Mouse (Mus musculus) forebrain, embryonic 13.5 days (tissue): ENCODE data around the gene Nme8. TPM values are rescaled to one million over a fixed set of nuclear protein-coding genes. Genes with fewer than 3 reads are reported as not detected.

Source experiments
- ATAC-seq: fragments of 200-750 bp; cut with Nextera tagmentation; 2 replicates; pipeline ENCODE4 v1.8.0; 2017
- H3K27ac ChIP-seq: fragments of 300-500 bp; sonication (generic); 2 replicates; pipeline ENCODE4 v1.5.1; 2015; ENCODE audit warnings: inconsistent platforms, mild to moderate bottlenecking, moderate library complexity
- H3K27me3 ChIP-seq: fragments of 300-500 bp; sonication (generic); 2 replicates; pipeline ENCODE4 v1.6.1; 2015; ENCODE audit warnings: mild to moderate bottlenecking, inconsistent platforms
- H3K36me3 ChIP-seq: fragments of 300-500 bp; sonication (generic); 2 replicates; pipeline ENCODE4 v1.6.1; 2015; ENCODE audit warnings: mild to moderate bottlenecking, inconsistent platforms; ENCODE audit not compliant: poor library complexity, severe bottlenecking
- H3K4me1 ChIP-seq: fragments of 300-500 bp; sonication (generic); 2 replicates; pipeline ENCODE4 v1.6.1; 2015; ENCODE audit warnings: inconsistent platforms
- H3K4me2 ChIP-seq: fragments of 300-500 bp; sonication (generic); 2 replicates; pipeline ENCODE4 v1.6.1; 2015; ENCODE audit warnings: inconsistent platforms, mild to moderate bottlenecking, moderate library complexity
- H3K4me3 ChIP-seq: fragments of 300-500 bp; sonication (generic); 2 replicates; pipeline ENCODE4 v1.5.1; 2015; ENCODE audit warnings: mild to moderate bottlenecking, inconsistent platforms
- H3K9ac ChIP-seq: fragments of 300-500 bp; sonication (generic); 2 replicates; pipeline ENCODE4 v1.6.1; 2015; ENCODE audit warnings: mild to moderate bottlenecking, inconsistent platforms
- H3K9me3 ChIP-seq: fragments of 300-500 bp; sonication (generic); replicated peaks from 2 replicates; pipeline ENCODE4 v1.6.1; 2016; ENCODE audit warnings: inconsistent platforms
- WGBS: fragments of 180-500 bp; shearing (Covaris S2); methylation state at CpG from one replicate; pipeline ENCODE4 v1.1.7; 2015; 5-methylcytosine and 5-hydroxymethylcytosine counted together
- polyA plus RNA-seq: library from polyadenylated mRNA; unstranded; fragments of >200 nt; fragmentation: Nextera tagmentation; extraction: Ambion mirVana; gene quantifications from 2 replicates; pipeline ENCODE4 v1.2.1, GENCODE M21; 2015

Gene Nme8
- polyA plus RNA-seq: 0.17 TPM in 1 of 2 replicates, not detected in the other

DNA sequence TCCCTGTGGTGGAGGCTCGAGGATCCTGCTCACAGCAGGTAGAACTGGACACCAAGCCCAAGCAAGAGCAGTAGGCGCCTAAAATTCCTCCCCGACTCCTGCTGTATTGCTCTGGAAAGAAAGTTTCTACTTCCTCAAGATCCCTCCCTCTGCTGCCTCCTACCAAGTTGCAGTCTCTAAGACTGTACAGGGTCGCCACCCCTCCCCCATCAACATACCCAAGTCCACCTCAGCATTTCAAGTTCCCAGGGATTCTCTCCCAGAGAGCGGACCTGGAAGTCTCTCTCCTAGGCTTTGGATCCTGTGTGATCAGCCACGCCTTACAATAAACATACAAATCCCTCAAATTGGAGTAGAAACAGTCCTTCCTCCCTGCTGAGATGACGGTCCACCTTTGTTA, at the start of gene Nme8:
Gene Nme8, minus strand, starts transcription at position 5 of the 400 bp plus-strand sequence.
- 18% methylated on average over 7 of the region's 7 CpGs for WGBS
- H3K36me3 ChIP-seq: no peaks in the 10 kb centered on the region
- no peak for ATAC-seq

GRCm38 (mm10) chr13:19745741-19746140, 48.1 kb upstream of the Nme8 start:
- H3K27ac ChIP-seq: no peak overlapping the region
- 52% methylated on average over 2 of the region's 2 CpGs for WGBS
- H3K4me2 ChIP-seq: no peak overlapping the region
- no peak overlapping the region for H3K9ac ChIP-seq
- no peak for ATAC-seq
- H3K9me3 ChIP-seq: no peaks in the 10 kb centered on the region
- no peaks in the 10 kb centered on the region for H3K27me3 ChIP-seq
- H3K4me1 ChIP-seq: no peaks in the 10 kb centered on the region
- H3K4me3 ChIP-seq: no peak overlapping the region
- no peaks in the 10 kb centered on the region for H3K36me3 ChIP-seq

More for the DNA sequence above, at the start of gene Nme8:
- Histone ChIP-seq H3K4me3 (no peak within 1 kb of the TSS), H3K27ac (no peak within 1 kb of the TSS), H3K4me2 (no peak within 1 kb of the TSS), H3K9ac (no peak within 1 kb of the TSS), H3K4me1 (peaks cover 2% of the 10 kb centered on the region; the same call in 1 of the 2 replicates), H3K27me3 (peaks cover 5% of the 10 kb centered on the region; the same call in 1 of the 2 replicates), H3K9me3 (no peaks in the 10 kb centered on the region)

DNA sequence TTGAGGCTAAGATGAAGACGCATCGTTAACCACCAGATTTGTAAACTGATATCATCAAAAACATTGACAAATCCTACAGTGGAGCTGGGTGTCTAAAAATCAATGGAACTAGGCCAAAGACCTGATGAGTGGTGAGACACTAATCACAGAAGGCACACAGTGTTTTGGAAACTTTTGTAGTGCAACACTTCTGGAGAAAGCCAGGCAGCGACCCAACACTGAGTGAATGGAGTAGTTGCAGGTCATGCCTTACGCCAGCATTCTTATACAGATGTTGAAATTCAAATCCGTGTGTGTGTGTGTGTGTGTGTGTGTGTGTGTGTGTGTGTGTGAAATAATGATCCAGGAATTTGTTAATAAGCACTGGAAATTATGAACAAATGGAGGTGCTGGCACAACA, 46.9 kb upstream of the Nme8 start:
- Histone ChIP-seq H3K36me3 (no peaks in the 10 kb centered on the region), H3K27me3 (no peaks in the 10 kb centered on the region), H3K4me3 (no peak overlapping the region), H3K9me3 (no peaks in the 10 kb centered on the region), H3K4me1 (no peaks in the 10 kb centered on the region), H3K9ac (no peak overlapping the region), H3K27ac (no peak overlapping the region), H3K4me2 (no peak overlapping the region)
- WGBS: 85% methylated on average over 5 of the region's 5 CpGs
- no peak for ATAC-seq

GRCm38 (mm10) chr13:19734597-19734996, 37.0 kb upstream of the Nme8 start:
- Histone ChIP-seq H3K36me3 (no peaks in the 10 kb centered on the region), H3K4me3 (no peak overlapping the region), H3K4me1 (no peaks in the 10 kb centered on the region), H3K9me3 (no peaks in the 10 kb centered on the region), H3K27me3 (no peaks in the 10 kb centered on the region), H3K27ac (no peak overlapping the region), H3K9ac (no peak overlapping the region), H3K4me2 (no peak overlapping the region)
- no peak for ATAC-seq
- WGBS: 84% methylated on average over 5 of the region's 5 CpGs

DNA sequence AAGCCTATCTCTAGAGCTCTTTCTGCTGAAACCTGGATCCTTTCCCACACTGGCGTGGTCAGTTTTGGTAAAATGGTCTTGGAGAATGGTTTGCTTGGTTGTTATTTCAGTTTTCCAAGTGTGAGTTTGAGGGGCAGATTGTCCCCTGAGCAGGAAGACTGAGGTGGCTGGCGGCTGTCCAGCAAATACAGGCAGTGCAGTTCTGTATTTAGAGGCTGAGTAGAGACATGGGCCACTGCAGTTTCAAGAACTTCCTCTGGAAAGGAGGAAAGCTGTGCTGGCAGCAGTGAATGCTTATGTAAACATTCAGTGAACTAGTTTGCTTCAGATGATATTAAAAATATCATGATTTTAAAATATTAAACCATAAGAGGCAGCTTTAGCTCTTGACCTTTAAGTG, 33.2 kb upstream of the Nme8 start:
- H3K9ac ChIP-seq: no peak overlapping the region
- ATAC-seq: no peak
- WGBS: 82% methylated on average over 2 of the region's 2 CpGs
- H3K4me3 ChIP-seq: no peak overlapping the region
- H3K4me2 ChIP-seq: no peak overlapping the region
- no peaks in the 10 kb centered on the region for H3K9me3 ChIP-seq
- H3K27ac ChIP-seq: no peak overlapping the region
- no peaks in the 10 kb centered on the region for H3K36me3 ChIP-seq
- H3K4me1 ChIP-seq: no peaks in the 10 kb centered on the region
- H3K27me3 ChIP-seq: no peaks in the 10 kb centered on the region

DNA sequence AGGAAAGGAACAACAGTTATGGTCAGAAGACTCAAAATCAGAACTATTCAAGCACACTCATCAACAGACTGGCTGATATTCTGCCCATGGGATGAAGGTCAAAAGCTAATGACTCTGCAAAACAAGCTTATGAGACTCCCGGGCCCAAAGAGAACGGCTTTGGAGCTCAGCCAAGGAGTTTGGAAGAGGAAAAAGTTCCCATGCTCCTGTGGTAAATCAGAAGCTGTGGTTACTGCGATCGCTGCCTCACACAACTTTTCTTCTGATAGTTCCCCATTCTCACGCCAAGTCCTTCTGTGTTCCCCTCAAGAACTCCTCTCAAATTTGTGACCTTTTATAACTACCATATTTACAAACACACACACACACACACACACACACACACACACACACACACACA, 21.4 kb upstream of the Nme8 start:
- ATAC-seq: no peak
- H3K4me2 ChIP-seq: no peak overlapping the region
- no peak overlapping the region for H3K4me3 ChIP-seq
- no peak overlapping the region for H3K9ac ChIP-seq
- H3K27ac ChIP-seq: no peak overlapping the region
- H3K27me3 ChIP-seq: no peaks in the 10 kb centered on the region
- peaks cover 10% of the 10 kb centered on the region for H3K4me1 ChIP-seq
- WGBS: 64% methylated on average over 5 of the region's 5 CpGs
- no peaks in the 10 kb centered on the region for H3K9me3 ChIP-seq
- H3K36me3 ChIP-seq: no peaks in the 10 kb centered on the region

GRCm38 (mm10) chr13:19717201-19717600, 19.6 kb upstream of the Nme8 start:
- H3K4me1 ChIP-seq: peaks cover 10% of the 10 kb centered on the region

GRCm38 (mm10) chr13:19703806-19704205, 6.2 kb upstream of the Nme8 start:
- H3K9me3 ChIP-seq: no peaks in the 10 kb centered on the region
- 17% methylated on average over 4 of the region's 4 CpGs for WGBS
- no peak for ATAC-seq

More at GRCm38 (mm10) chr13:19717201-19717600, 19.6 kb upstream of the Nme8 start:
- Histone ChIP-seq H3K36me3 (no peaks in the 10 kb centered on the region), H3K9ac (no peak overlapping the region), H3K9me3 (no peaks in the 10 kb centered on the region), H3K27me3 (no peaks in the 10 kb centered on the region), H3K27ac (no peak overlapping the region), H3K4me2 (no peak overlapping the region), H3K4me3 (no peak overlapping the region)
- 47% methylated on average over 2 of the region's 2 CpGs for WGBS
- 0 out of 2 replicates have a peak, but pooled peaks have one; percentile 41 for ATAC-seq

DNA sequence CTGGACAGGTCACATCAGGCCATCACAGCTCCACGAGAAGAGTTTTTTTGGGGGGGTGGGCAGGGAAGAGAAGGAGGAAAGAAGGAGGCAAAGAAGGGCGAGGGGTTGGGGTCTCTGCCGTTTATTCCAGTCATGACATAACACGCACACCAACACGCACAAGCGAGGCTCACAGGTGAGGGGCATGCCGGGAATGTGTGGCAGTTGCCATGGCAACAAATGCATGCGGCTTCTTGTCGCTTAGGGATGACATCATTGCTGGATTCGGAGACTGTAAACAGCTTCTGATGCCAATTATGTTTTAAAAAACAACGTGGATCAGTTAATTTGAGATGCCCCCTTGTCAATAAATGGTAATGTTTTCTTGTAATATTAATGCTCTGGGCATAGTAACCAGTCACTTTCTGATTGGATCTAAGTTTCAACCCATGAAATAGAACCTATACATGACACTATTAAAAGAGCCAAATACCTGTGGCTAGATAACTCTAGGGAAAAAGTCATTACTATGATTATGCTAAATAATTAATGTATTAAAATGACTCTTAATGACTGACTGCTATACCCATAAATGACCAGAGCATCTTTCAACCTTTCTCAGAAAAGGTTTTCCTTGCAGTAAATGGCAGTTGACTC, 4.0 kb upstream of the Nme8 start:
- 51% methylated on average over 11 of the region's 11 CpGs for WGBS
- peak; percentile 86 for ATAC-seq
- Histone ChIP-seq H3K4me3 (no peak overlapping the region), H3K9me3 (no peaks in the 10 kb centered on the region), H3K36me3 (no peaks in the 10 kb centered on the region), H3K27ac (no peak overlapping the region), H3K9ac (no peak overlapping the region), H3K4me1 (peaks cover 2% of the 10 kb centered on the region; the same call in 1 of the 2 replicates), H3K4me2 (peak overlapping the region; percentile 24; the same call in 1 of the 2 replicates), H3K27me3 (peaks cover 5% of the 10 kb centered on the region; the same call in 1 of the 2 replicates)

More at GRCm38 (mm10) chr13:19703806-19704205, 6.2 kb upstream of the Nme8 start:
- H3K27ac ChIP-seq: no peak overlapping the region
- H3K9ac ChIP-seq: no peak overlapping the region
- H3K36me3 ChIP-seq: no peaks in the 10 kb centered on the region
- H3K4me2 ChIP-seq: no peak overlapping the region
- H3K27me3 ChIP-seq: no peaks in the 10 kb centered on the region
- peaks cover 2% of the 10 kb centered on the region; the same call in 1 of the 2 replicates for H3K4me1 ChIP-seq
- no peak overlapping the region for H3K4me3 ChIP-seq

DNA sequence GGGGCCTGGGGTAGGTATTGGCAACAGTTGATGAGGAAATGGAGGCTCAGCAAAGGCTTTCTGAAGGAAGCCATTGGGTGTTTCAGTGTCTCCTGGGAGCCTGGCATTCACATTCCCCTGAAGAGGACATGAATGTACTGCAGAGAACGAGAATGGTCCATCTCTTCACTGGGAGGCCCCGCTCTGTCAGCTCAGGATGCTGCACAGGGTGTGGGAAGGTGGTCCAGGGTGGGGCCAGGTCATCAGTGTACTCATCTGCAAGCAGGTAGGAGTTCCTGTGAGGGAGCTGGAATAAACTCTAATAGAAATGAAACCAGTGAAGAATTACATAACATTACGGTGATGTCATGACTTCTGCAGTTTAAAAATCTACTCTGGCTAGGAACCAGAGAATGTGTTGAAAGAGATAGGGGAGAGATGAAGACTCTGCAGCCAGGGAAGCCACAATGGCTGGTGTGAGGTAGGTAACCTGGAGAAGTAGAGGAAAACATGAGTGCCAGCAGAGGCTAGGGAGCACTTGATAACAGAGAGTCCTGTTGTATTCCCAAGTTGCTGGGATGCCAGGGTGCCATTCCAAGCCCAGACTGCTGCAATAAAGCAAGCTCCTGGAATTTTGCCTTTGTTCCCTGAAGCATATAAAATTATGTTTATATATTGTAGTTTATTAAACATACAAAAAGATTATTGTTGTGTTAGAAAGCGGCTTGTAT, 3.3 kb upstream of the Nme8 start:
- Histone ChIP-seq H3K4me2 (peak overlapping the region; percentile 24; the same call in 1 of the 2 replicates), H3K9me3 (no peaks in the 10 kb centered on the region), H3K4me3 (no peak overlapping the region), H3K4me1 (peaks cover 2% of the 10 kb centered on the region; the same call in 1 of the 2 replicates), H3K27ac (no peak overlapping the region), H3K36me3 (no peaks in the 10 kb centered on the region), H3K9ac (no peak overlapping the region), H3K27me3 (peaks cover 5% of the 10 kb centered on the region; the same call in 1 of the 2 replicates)
- ATAC-seq: peak; percentile 26; the same call in 1 of the 2 replicates
- 89% methylated on average over 4 of the region's 4 CpGs for WGBS

DNA sequence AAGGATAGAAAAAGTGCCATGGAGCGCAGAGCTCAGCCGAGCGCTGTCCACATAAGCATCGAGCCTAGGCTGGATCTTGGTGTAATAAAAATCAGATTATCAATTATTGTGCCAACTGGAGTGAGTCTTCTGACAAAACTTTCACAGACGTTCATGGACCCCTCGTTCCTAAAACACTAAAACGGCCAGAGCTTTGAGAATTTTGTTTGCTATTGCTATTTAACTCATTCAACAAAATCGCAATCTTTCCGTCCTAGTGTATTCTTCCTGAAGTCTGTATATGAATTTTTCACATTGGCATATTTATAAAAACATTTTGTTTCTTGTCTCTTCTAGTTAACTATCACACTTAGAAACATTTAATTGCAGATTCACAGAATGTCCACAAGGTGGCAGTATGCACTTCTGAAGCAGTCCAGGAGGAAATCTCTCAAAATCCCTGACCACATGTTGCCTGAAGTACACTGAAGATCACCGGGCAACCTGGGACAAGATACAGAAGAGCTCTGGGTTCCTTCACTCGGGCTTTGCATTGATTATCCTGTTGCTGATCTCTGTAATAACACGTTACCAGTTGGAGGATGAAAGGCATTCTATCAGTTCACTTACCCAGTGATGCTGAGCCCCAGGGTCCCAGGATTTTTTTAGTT, 1.1 kb upstream of the Nme8 start:
- Histone ChIP-seq H3K27me3 (peaks cover 5% of the 10 kb centered on the region; the same call in 1 of the 2 replicates), H3K4me1 (peaks cover 2% of the 10 kb centered on the region; the same call in 1 of the 2 replicates), H3K27ac (no peak overlapping the region), H3K36me3 (no peaks in the 10 kb centered on the region), H3K9ac (no peak overlapping the region), H3K4me2 (no peak overlapping the region), H3K9me3 (no peaks in the 10 kb centered on the region), H3K4me3 (no peak overlapping the region)
- 32% methylated on average over 12 of the region's 12 CpGs for whole genome bisulfite sequencing
- ATAC-seq: peak; percentile 41; the same call in 1 of the 2 replicates

DNA sequence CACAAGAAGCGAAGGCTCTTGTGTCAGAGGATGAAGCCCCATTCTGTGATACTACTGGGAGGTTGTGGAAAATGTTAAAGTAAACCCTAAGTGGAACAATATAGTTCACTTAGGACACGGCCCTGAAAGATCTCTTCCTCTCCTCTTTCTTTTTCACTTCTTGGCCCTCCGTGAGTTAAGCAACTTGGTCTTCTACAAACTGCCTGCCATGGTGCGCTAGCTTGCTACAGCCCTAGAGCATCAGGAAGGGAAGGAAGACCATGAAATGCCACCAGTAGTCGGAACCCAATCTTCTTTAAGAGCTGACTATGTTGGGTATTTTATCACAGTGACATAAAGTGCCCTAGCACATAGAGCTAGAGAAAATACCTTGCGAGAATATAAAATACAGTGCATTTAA, 7.2 kb downstream of the Nme8 start:
- no peak overlapping the region for H3K27ac ChIP-seq
- H3K4me1 ChIP-seq: no peaks in the 10 kb centered on the region
- no peaks in the 10 kb centered on the region for H3K27me3 ChIP-seq
- no peaks in the 10 kb centered on the region for H3K36me3 ChIP-seq
- no peak overlapping the region for H3K9ac ChIP-seq
- H3K9me3 ChIP-seq: no peaks in the 10 kb centered on the region
- H3K4me3 ChIP-seq: no peak overlapping the region
- no peak for ATAC-seq
- H3K4me2 ChIP-seq: no peak overlapping the region
- WGBS: 87% methylated on average over 6 of the region's 6 CpGs
